Mouse (Mus musculus) myocyte (in vitro differentiated cells): Measurements from ENCODE around the gene Gm28308.

ENCODE experiments used
- CEBPB ChIP-seq: IDR thresholded peaks from 2 replicates; pipeline ENCODE4 v1.6.1; 2011; ENCODE audit warnings: mild to moderate bottlenecking, moderate library complexity; ENCODE audit not compliant: poor library complexity, insufficient read depth, severe bottlenecking
- E2F4 ChIP-seq: IDR thresholded peaks from one replicate; pipeline ENCODE4 v1.6.1; 2011; ENCODE audit warnings: mild to moderate bottlenecking, control low read depth, moderate library complexity; ENCODE audit not compliant: insufficient read depth
- MAX ChIP-seq: IDR thresholded peaks from one replicate; pipeline ENCODE4 v1.6.1; 2011; ENCODE audit warnings: low read depth, mild to moderate bottlenecking, control low read depth
- MYOG ChIP-seq, 3 experiments: IDR thresholded peaks; one replicate each; pipeline ENCODE4 v1.6.1; 2011; ENCODE audit warnings: control low read depth in 2 of 3, low read depth in 2 of 3, mild to moderate bottlenecking in 2 of 3; ENCODE audit not compliant: insufficient read length in 2 of 3, control insufficient read depth in 1 of 3, insufficient read depth in 1 of 3
- POLR2A ChIP-seq: IDR thresholded peaks from one replicate; pipeline ENCODE4 v1.6.1; 2011; ENCODE audit warnings: low read depth, mild to moderate bottlenecking, control low read depth, moderate library complexity; ENCODE audit not compliant: insufficient read length
- POLR2AphosphoS2 ChIP-seq: IDR thresholded peaks from one replicate; pipeline ENCODE4 v1.6.1; 2011; ENCODE audit warnings: low read depth, control low read depth; ENCODE audit not compliant: insufficient read length
- SRF ChIP-seq: IDR thresholded peaks from one replicate; pipeline ENCODE4 v1.6.1; 2011; ENCODE audit warnings: low read depth; ENCODE audit not compliant: control insufficient read depth, insufficient read length
- TCF12 ChIP-seq: IDR thresholded peaks from one replicate; pipeline ENCODE4 v1.6.1; 2011; ENCODE audit warnings: mild to moderate bottlenecking, control low read depth; ENCODE audit not compliant: poor library complexity, insufficient read depth, severe bottlenecking
- TCF3 ChIP-seq: IDR thresholded peaks from one replicate; pipeline ENCODE4 v1.6.1; 2011; ENCODE audit warnings: low read depth, control low read depth; ENCODE audit not compliant: insufficient read length
- USF1 ChIP-seq: IDR thresholded peaks from one replicate; pipeline ENCODE4 v1.6.1; 2011; ENCODE audit warnings: low read depth, mild to moderate bottlenecking, control low read depth, moderate library complexity

DNA sequence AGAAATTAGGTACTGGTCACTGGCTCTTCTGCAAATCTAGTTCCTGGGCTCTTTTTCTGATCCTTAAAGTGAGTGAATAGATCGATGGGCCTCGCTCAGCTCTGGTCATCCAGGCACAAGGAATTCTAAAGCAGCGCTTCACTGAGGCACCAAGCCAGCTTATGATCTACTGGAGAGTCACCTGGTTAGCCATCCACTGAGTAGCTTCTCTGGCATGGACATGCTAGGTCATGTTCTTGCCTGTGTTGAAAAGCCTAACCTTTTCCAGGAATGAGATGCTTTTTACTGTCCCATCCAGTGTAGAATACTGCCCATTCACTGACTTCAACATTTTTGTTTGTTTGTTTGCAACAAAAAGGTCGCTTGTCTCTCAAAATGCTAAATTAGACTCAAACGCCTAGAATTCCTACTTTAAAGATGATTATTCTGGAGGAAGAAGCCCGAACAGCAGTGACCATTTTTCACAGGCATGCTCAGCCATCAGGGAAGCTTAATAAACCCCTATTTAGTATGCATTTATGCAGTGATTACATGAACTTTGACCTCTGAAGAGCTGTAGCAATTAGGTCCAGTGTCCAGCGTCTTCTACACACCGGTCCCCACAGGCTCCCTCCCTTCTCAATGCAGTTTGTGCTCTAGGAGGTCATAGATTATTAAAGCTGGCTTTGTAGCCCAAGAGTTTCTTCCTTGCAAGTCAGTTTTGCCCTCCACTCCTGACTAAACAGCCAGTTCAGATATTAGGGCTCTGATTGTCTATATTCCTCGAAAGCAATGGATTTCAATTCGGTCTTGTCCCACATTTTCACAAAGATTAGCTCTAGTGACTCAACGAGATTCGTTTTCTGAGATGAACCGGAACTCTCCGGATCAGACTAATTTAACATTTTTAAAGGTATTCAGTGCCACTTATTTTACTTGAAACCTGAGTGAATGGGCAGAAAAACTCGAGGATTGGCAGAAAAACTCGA is 60.6 kb downstream of the Gm28308 start:
- TF ChIP-seq USF1 = no peak
- TF ChIP-seq POLR2A = no peak
- no peak for TF ChIP-seq MAX
- no peak for TF ChIP-seq CEBPB
- TF ChIP-seq SRF = no peak
- TF ChIP-seq TCF12 = no peak
- no peak for TF ChIP-seq E2F4
- TF ChIP-seq TCF3 = no peak
- TF ChIP-seq POLR2AphosphoS2 = no peak
- no peak for TF ChIP-seq MYOG (IDR thresholded peaks at IDR 0.05; ENCODE audit: control insufficient read depth in 1 of 3, insufficient read depth in 1 of 3, insufficient read length in 2 of 3, low read depth in 2 of 3)
